In genomic region chr10:88732309-88732622, GRCm38 (mm10) we compare ENCODE assay signal across 8 mouse cellular contexts. TPM values are rescaled to one million over a fixed set of nuclear protein-coding genes. Genes with fewer than 3 reads are reported as not detected.
DNase-seq lines count a peak whose midpoint lies in the region; ATAC-seq and TF ChIP-seq lines count a peak whose summit lies in the region.

No protein-coding gene starts in this region.

- H3K4me1 ChIP-seq in kidney, postnatal 0 days (replicated peaks; ENCODE audit: insufficient read depth, low read length) = 0 out of 2 replicates have a peak, but pooled peaks cover 5% of the 10 kb centered on the region
- H3K4me1 ChIP-seq in bone marrow, adult 2 months (ENCODE audit: control insufficient read depth, insufficient read depth, low read length) = no peaks in the 10 kb centered on the region; the same call in 1 of the 2 replicates
- peaks cover 23% of the 10 kb centered on the region for H3K4me1 ChIP-seq in hindbrain, embryonic 15.5 days (replicated peaks)
- H3K4me1 ChIP-seq in midbrain, embryonic 15.5 days = peaks cover 18% of the 10 kb centered on the region

- peak overlapping the region; percentile 98 for H3K4me3 ChIP-seq in kidney, postnatal 0 days (replicated peaks; ENCODE audit: low read depth, low read length)
- H3K4me3 ChIP-seq in bone marrow, adult 2 months (replicated peaks; ENCODE audit: control insufficient read depth, low read depth, low read length) = peak overlapping the region; percentile 92
- peak overlapping the region; percentile 96 for H3K4me3 ChIP-seq in hindbrain, embryonic 15.5 days
- peak overlapping the region; percentile 98 for H3K4me3 ChIP-seq in midbrain, embryonic 15.5 days

- H3K9me3 ChIP-seq in kidney, postnatal 0 days (replicated peaks; ENCODE audit: low read length) = no peaks in the 10 kb centered on the region
- no peaks in the 10 kb centered on the region for H3K9me3 ChIP-seq in hindbrain, embryonic 15.5 days
- H3K9me3 ChIP-seq in midbrain, embryonic 15.5 days = no peaks in the 10 kb centered on the region

- no peak for ATAC-seq in kidney, postnatal 0 days (replicated peaks; ENCODE audit: low FRiP score, low read depth)
- no peak for ATAC-seq in hindbrain, embryonic 15.5 days (ENCODE audit: low FRiP score, low read depth)
- no peak for ATAC-seq in midbrain, embryonic 15.5 days (replicated peaks)
- no peak for ATAC-seq in cerebellum, adult (ENCODE audit: insufficient number of reproducible peaks, low FRiP score, low TSS enrichment)

- H3K4me2 ChIP-seq in kidney, postnatal 0 days (ENCODE audit: low read length) = peak overlapping the region; percentile 60
- H3K4me2 ChIP-seq in hindbrain, embryonic 15.5 days = peak overlapping the region; percentile 90
- H3K4me2 ChIP-seq in midbrain, embryonic 15.5 days = peak overlapping the region; percentile 90

- peak overlapping the region; percentile 95 for H3K9ac ChIP-seq in kidney, postnatal 0 days (ENCODE audit: low read depth, low read length)
- peak overlapping the region; percentile 91 for H3K9ac ChIP-seq in hindbrain, embryonic 15.5 days
- peak overlapping the region; percentile 94 for H3K9ac ChIP-seq in midbrain, embryonic 15.5 days

- no peak for TF ChIP-seq POLR2A in bone marrow, adult 2 months (IDR thresholded peaks at IDR 0.05; ENCODE audit: borderline replicate concordance, control insufficient read depth, low read depth, low read length)

- 9% methylated on average over 6 of the region's 6 CpGs for WGBS in kidney, postnatal 0 days
- WGBS in bone marrow, adult 2 months = 5% methylated on average over 6 of the region's 6 CpGs
- WGBS in hindbrain, embryonic 15.5 days = 19% methylated on average over 6 of the region's 6 CpGs
- 21% methylated on average over 6 of the region's 6 CpGs for WGBS in midbrain, embryonic 15.5 days

- H3K27me3 ChIP-seq in kidney, postnatal 0 days (ENCODE audit: insufficient read depth, low read length) = no peaks in the 10 kb centered on the region
- no peaks in the 10 kb centered on the region for H3K27me3 ChIP-seq in hindbrain, embryonic 15.5 days
- H3K27me3 ChIP-seq in midbrain, embryonic 15.5 days (replicated peaks) = peaks cover 3% of the 10 kb centered on the region; the same call in 1 of the 2 replicates

- DNase-seq in kidney, postnatal 0 days (ENCODE audit: low spot score) = peak; percentile 7
- DNase-seq in kidney, adult 11 months = no peak
- no peak for DNase-seq in layer of hippocampus, postnatal 36 days
- no peak for DNase-seq in gastrocnemius, postnatal 4 days (ENCODE audit: low spot score in 2 of 2)

- TF ChIP-seq CTCF in kidney, postnatal 0 days (IDR thresholded peaks at IDR 0.05; ENCODE audit: low read depth) = no peak
- no peak for TF ChIP-seq CTCF in bone marrow, adult 2 months (IDR thresholded peaks at IDR 0.05; ENCODE audit: control insufficient read depth, insufficient read depth, low read length)

- peaks cover 3% of the 10 kb centered on the region; the same call in 1 of the 2 replicates for H3K36me3 ChIP-seq in kidney, postnatal 0 days (ENCODE audit: insufficient read depth, low read length)
- peaks cover 11% of the 10 kb centered on the region for H3K36me3 ChIP-seq in hindbrain, embryonic 15.5 days
- H3K36me3 ChIP-seq in midbrain, embryonic 15.5 days (replicated peaks) = 0 out of 2 replicates have a peak, but pooled peaks cover 1% of the 10 kb centered on the region

- H3K27ac ChIP-seq in kidney, postnatal 0 days = no peak overlapping the region
- H3K27ac ChIP-seq in bone marrow, adult 2 months (ENCODE audit: control insufficient read depth, insufficient read depth, low read depth, low read length, poor library complexity) = no peak overlapping the region
- no peak overlapping the region for H3K27ac ChIP-seq in hindbrain, embryonic 15.5 days (replicated peaks)
- H3K27ac ChIP-seq in midbrain, embryonic 15.5 days = no peak overlapping the region

RNA-seq across cellular contexts. Expression of gene Arl1, which starts 1.6 kb away (rescaled TPM):
- polyA plus RNA-seq in kidney, postnatal 0 days (2015; fragmentation: Nextera tagmentation; extraction: Ambion mirVana) = 186 and 194 TPM in 2 replicates
- 6.1 and 20.2 TPM in 2 replicates for polyA plus RNA-seq in bone marrow, adult 2 months (2011; ENCODE audit: insufficient read depth, insufficient read length, low replicate concordance, missing spikeins)
- 144 and 153 TPM in 2 replicates for polyA plus RNA-seq in hindbrain, embryonic 15.5 days (2015; fragmentation: Nextera tagmentation; extraction: Ambion mirVana)
- 147 and 148 TPM in 2 replicates for polyA plus RNA-seq in midbrain, embryonic 15.5 days (2015; fragmentation: Nextera tagmentation; extraction: Ambion mirVana)
- total RNA-seq in layer of hippocampus, postnatal 36 days (2021) = 100 to 1,000 TPM; 137 to 140 TPM
- total RNA-seq in gastrocnemius, postnatal 4 days (2021) = 10 to 100 TPM; 94.2 to 95.8 TPM

RNA-seq across cellular contexts. Expression of gene Spic, which starts 47.5 kb away (rescaled TPM):
- 0.71 and 1.0 TPM in 2 replicates for polyA plus RNA-seq in kidney, postnatal 0 days (2015; fragmentation: Nextera tagmentation; extraction: Ambion mirVana)
- polyA plus RNA-seq in bone marrow, adult 2 months (2011; ENCODE audit: insufficient read depth, insufficient read length, low replicate concordance, missing spikeins) = 21.7 and 35.9 TPM in 2 replicates
- 0.21 TPM in 1 of 2 replicates, not detected in the other for polyA plus RNA-seq in hindbrain, embryonic 15.5 days (2015; fragmentation: Nextera tagmentation; extraction: Ambion mirVana)
- not detected in 2 replicates for polyA plus RNA-seq in midbrain, embryonic 15.5 days (2015; fragmentation: Nextera tagmentation; extraction: Ambion mirVana)
- not detected for total RNA-seq in layer of hippocampus, postnatal 36 days (2021)
- under 1 TPM in 1 of 2 experiments, not detected in 1; 0.29 TPM for total RNA-seq in gastrocnemius, postnatal 4 days (2021)

Comparison
In these comparisons a context has a peak if more than half of its experiments do, and no peak if none do; other contexts are left out.
1. RNA of gene Spic, which starts 47.5 kb away (polyA plus RNA-seq): 21.7 to 35.9 TPM in bone marrow, adult 2 months; 0.71 to 1.0 TPM in kidney, postnatal 0 days, 0.21 TPM in hindbrain, embryonic 15.5 days and not detected in midbrain, embryonic 15.5 days; every median in the first group is over 10 times any median in the second.
2. Peak in every context shown above with its lines, with median percentiles within 50 percentile points of each other: H3K4me2 ChIP-seq, H3K4me3 ChIP-seq and H3K9ac ChIP-seq.